ENCODE assay signal across 8 mouse cellular contexts in genomic region chr10:120201961-120202402, GRCm38 (mm10). TPM values are rescaled to one million over a fixed set of nuclear protein-coding genes. Genes with fewer than 3 reads are reported as not detected.
A peak's percentile ranks its signal among the peaks of the same experiment; 100 is the strongest.
DNase-seq lines count a peak whose midpoint lies in the region; ATAC-seq and TF ChIP-seq lines count a peak whose summit lies in the region.

TSS of gene Irak3 (minus strand) at chr10:120202130.

- H3K27me3 ChIP-seq in hindbrain, embryonic 15.5 days: peaks cover 9% of the 10 kb centered on the region

- H3K4me2 ChIP-seq in hindbrain, embryonic 15.5 days: peak within 1 kb of the TSS; percentile 85

- H3K4me1 ChIP-seq in hindbrain, embryonic 15.5 days (replicated peaks): peaks cover 13% of the 10 kb centered on the region

- peak within 1 kb of the TSS; percentile 39 for H3K9ac ChIP-seq in hindbrain, embryonic 15.5 days

- H3K4me3 ChIP-seq in hindbrain, embryonic 15.5 days: peak within 1 kb of the TSS; percentile 44
- peak within 1 kb of the TSS; percentile 43 for H3K4me3 ChIP-seq in left cerebral cortex, adult 2 months

- intact Hi-C loops in left cerebral cortex, adult 2 months (cut with DNase I): loop anchor here (2.0 to 5.0 kb wide), 3 partner anchors 75 to 555 kb away; no protein-coding TSS in a partner anchor

- no peaks in the 10 kb centered on the region for H3K9me3 ChIP-seq in hindbrain, embryonic 15.5 days

- peak; percentile 99 for TF ChIP-seq CTCF in left cerebral cortex, adult 2 months (IDR thresholded peaks at IDR 0.05)

- WGBS in hindbrain, embryonic 15.5 days: 2% methylated on average over 13 of the region's 13 CpGs

- peak; percentile 76 for DNase-seq in T-cell, adult 2 months (ENCODE audit: low spot score)
- DNase-seq in cerebellum, postnatal 14 days: peak; percentile 84 to 91
- peak; percentile 66 to 72 for DNase-seq in frontal cortex, postnatal 36 days (ENCODE audit: low spot score in 2 of 2)
- DNase-seq in left cerebral cortex, adult 2 months (ENCODE audit: extremely low spot score in 1 of 2, low spot score in 2 of 2): peak; percentile 70 to 81
- peak; percentile 70 for DNase-seq in right cerebral cortex, adult 18-20 months
- peak; percentile 56 for DNase-seq in urinary bladder, postnatal 10 days (ENCODE audit: low spot score)

- H3K27ac ChIP-seq in hindbrain, embryonic 15.5 days (replicated peaks): no peak within 1 kb of the TSS
- H3K27ac ChIP-seq in left cerebral cortex, adult 2 months: 0 out of 2 replicates have a peak within 1 kb of the TSS, but pooled peaks have one; percentile 9

- no peaks in the 10 kb centered on the region for H3K36me3 ChIP-seq in hindbrain, embryonic 15.5 days

- ATAC-seq in hindbrain, embryonic 15.5 days (ENCODE audit: low FRiP score, low read depth): no peak
- peak; percentile 61 for ATAC-seq in megakaryocyte, adult 5-6 weeks (ENCODE audit: poor library complexity, severe bottlenecking)

RNA-seq across cellular contexts. Expression of gene Irak3, which starts in this region (rescaled TPM):
- 0.25 and 0.42 TPM in 2 replicates for polyA plus RNA-seq in hindbrain, embryonic 15.5 days (2015; fragmentation: Nextera tagmentation; extraction: Ambion mirVana)
- under 1 TPM; 0.61 to 0.72 TPM for total RNA-seq in left cerebral cortex, adult 2 months (2021)
- 75.8 and 77.8 TPM in 2 replicates for total RNA-seq in megakaryocyte, adult 5-6 weeks (2015)
- 30.4 and 35.9 TPM in 2 replicates for total RNA-seq in megakaryocyte, adult 5-6 weeks (2017)

Comparison
In these comparisons a context has a peak if more than half of its experiments do, and no peak if none do; other contexts are left out.
1. RNA of gene Irak3 (total RNA-seq): 30.4 to 77.8 TPM in megakaryocyte, adult 5-6 weeks; 0.61 to 0.72 TPM in left cerebral cortex, adult 2 months; every median in the first group is over 10 times any median in the second.
2. Peak in DNase-seq, H3K4me3 ChIP-seq and H3K27ac ChIP-seq in left cerebral cortex, adult 2 months; RNA of the gene not detected or under 1 TPM.
3. Peak in every context shown above with its lines, with median percentiles within 50 percentile points of each other: DNase-seq.